Mouse (Mus musculus) limb, embryonic 13.5 days (tissue): ENCODE measurements around the gene Utp4. TPM values are rescaled to one million over a fixed set of nuclear protein-coding genes. Genes with fewer than 3 reads are reported as not detected.

ENCODE experiments used
- ATAC-seq: fragments of 200-750 bp; cut with Nextera tagmentation; 2 replicates; pipeline ENCODE4 v1.8.0; 2017; ENCODE audit warnings: low read depth, moderate number of reproducible peaks, moderate TSS enrichment; ENCODE audit not compliant: low FRiP score
- H3K27ac ChIP-seq: fragments of 300-500 bp; sonication (generic); 2 replicates; pipeline ENCODE4 v1.5.1; 2015; ENCODE audit warnings: inconsistent platforms, mild to moderate bottlenecking, moderate library complexity
- H3K27me3 ChIP-seq: fragments of 300-500 bp; sonication (generic); 2 replicates; pipeline ENCODE4 v1.6.1; 2015; ENCODE audit warnings: mild to moderate bottlenecking, inconsistent platforms
- H3K36me3 ChIP-seq: fragments of 300-500 bp; sonication (generic); 2 replicates; pipeline ENCODE4 v1.6.1; 2015; ENCODE audit warnings: inconsistent platforms, mild to moderate bottlenecking, moderate library complexity
- H3K4me1 ChIP-seq: fragments of 300-500 bp; sonication (generic); 2 replicates; pipeline ENCODE4 v1.6.1; 2015; ENCODE audit warnings: inconsistent platforms
- H3K4me2 ChIP-seq: fragments of 300-500 bp; sonication (generic); replicated peaks from 2 replicates; pipeline ENCODE4 v1.6.1; 2015; ENCODE audit warnings: inconsistent platforms, mild to moderate bottlenecking, moderate library complexity
- H3K4me3 ChIP-seq: fragments of 300-500 bp; sonication (generic); 2 replicates; pipeline ENCODE4 v1.5.1; 2015; ENCODE audit warnings: moderate library complexity, mild to moderate bottlenecking, inconsistent platforms
- H3K9ac ChIP-seq: fragments of 300-500 bp; sonication (generic); 2 replicates; pipeline ENCODE4 v1.6.1; 2015; ENCODE audit warnings: mild to moderate bottlenecking, inconsistent platforms
- H3K9me3 ChIP-seq: fragments of 300-500 bp; sonication (generic); 2 replicates; pipeline ENCODE4 v1.6.1; 2016; ENCODE audit warnings: inconsistent platforms
- WGBS: fragments of 180-500 bp; shearing (Covaris S2); methylation state at CpG from one replicate; pipeline ENCODE4 v1.1.7; 2015; 5-methylcytosine and 5-hydroxymethylcytosine counted together
- polyA plus RNA-seq: library from polyadenylated mRNA; unstranded; fragments of >200 nt; fragmentation: Nextera tagmentation; extraction: Ambion mirVana; gene quantifications from 2 replicates; pipeline ENCODE4 v1.2.1, GENCODE M21; 2015

The Utp4 gene
- polyA plus RNA-seq, 1 experiment from 2014 or later: 69.9 TPM

DNA sequence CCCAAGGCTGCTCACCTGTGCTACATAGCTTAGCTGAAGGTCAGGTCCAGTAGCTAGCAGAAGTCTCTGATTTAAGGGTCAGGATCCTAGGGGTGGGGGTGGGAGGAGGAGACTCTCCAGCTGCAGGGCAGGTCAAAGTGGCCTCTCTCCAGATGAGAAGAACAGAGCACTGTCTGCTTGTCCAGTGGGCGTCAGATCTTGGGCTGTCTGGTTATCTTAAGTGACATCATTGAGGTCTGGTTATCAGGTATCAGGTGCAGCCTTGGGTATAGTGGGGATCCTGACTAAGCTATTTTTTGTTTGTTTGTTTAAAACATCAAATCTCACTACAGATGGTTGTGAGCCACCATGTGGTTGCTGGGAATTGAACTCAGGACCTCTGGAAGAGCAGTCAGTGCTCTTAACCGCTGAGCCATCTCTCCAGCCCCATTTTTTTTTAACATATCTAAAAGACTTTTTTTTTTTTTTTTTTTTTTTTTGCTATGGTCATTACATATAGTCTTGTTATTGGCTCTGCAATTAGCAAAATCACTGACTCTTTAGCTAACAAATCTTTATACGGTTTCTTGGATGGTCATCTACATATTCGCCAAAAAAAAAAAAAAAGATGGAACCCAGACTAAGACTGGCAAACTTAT is 40.2 kb downstream of the Utp4 start:
- WGBS: 79% methylated on average over 4 of the region's 4 CpGs
- Histone ChIP-seq H3K27ac (no peak overlapping the region), H3K4me1 (peaks cover 57% of the 10 kb centered on the region), H3K9me3 (no peaks in the 10 kb centered on the region), H3K4me2 (no peak overlapping the region), H3K36me3 (no peaks in the 10 kb centered on the region), H3K27me3 (no peaks in the 10 kb centered on the region), H3K4me3 (no peak overlapping the region), H3K9ac (no peak overlapping the region)
- no peak for ATAC-seq

DNA sequence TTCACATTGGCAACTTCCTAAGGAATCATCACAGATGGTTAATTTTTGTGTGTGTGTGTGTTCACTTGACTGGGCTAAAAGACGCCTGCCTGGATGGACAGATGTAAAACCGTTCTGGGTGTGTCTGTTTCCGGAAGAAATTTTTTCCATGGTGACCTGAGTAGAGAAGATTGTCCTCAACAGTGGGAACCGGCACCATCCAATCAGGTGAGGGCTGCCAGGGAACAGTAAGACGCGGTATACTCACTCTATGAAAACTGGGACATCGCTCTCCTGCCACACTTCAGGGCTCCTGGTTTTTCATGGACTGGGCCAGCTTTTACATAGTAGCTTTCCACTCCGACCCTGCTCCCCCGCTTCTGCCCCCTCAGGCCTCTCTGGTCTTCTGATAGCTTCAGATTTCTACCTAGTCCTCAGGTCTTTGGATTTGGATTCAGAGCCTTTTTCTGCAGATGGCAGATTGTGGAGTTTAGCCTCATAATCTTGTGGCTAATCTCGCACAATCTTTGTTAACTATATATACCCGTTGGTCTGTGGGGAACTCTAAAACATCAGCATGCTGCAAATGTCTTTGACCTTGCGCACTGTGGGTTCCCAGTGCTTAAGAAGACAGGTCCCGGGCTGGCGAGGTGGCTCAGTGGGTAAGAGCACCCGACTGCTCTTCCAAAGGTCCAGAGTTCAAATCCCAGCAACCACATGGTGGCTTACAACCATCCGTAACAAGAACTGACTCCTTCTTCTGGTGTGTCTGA is 41.0 kb downstream of the Utp4 start:
- H3K4me3 ChIP-seq: no peak overlapping the region
- H3K9me3 ChIP-seq: no peaks in the 10 kb centered on the region
- H3K4me1 ChIP-seq: peaks cover 56% of the 10 kb centered on the region
- no peaks in the 10 kb centered on the region for H3K27me3 ChIP-seq
- no peak for ATAC-seq
- no peak overlapping the region for H3K4me2 ChIP-seq
- 77% methylated on average over 16 of the region's 16 CpGs for WGBS
- no peak overlapping the region for H3K9ac ChIP-seq
- no peak overlapping the region for H3K27ac ChIP-seq
- no peaks in the 10 kb centered on the region for H3K36me3 ChIP-seq

- peaks cover 47% of the 10 kb centered on the region for H3K4me1 ChIP-seq
- ATAC-seq: peak; percentile 77
- peak within 1 kb of the TSS; percentile 91 for H3K27ac ChIP-seq
- no peaks in the 10 kb centered on the region for H3K36me3 ChIP-seq
- peak within 1 kb of the TSS; percentile 89 for H3K4me3 ChIP-seq
- H3K9me3 ChIP-seq: no peaks in the 10 kb centered on the region
- 0% methylated on average over 41 of the region's 41 CpGs for WGBS
- H3K4me2 ChIP-seq: peak within 1 kb of the TSS; percentile 90
- no peaks in the 10 kb centered on the region for H3K27me3 ChIP-seq
- H3K9ac ChIP-seq: peak within 1 kb of the TSS; percentile 94
These were observed 42.0 kb downstream of the Utp4 start, which contains the start of gene Sntb2 for GRCm38 (mm10) chr8:106935324-106935869. Gene Sntb2 (plus strand): TSS chr8:106935750.

DNA sequence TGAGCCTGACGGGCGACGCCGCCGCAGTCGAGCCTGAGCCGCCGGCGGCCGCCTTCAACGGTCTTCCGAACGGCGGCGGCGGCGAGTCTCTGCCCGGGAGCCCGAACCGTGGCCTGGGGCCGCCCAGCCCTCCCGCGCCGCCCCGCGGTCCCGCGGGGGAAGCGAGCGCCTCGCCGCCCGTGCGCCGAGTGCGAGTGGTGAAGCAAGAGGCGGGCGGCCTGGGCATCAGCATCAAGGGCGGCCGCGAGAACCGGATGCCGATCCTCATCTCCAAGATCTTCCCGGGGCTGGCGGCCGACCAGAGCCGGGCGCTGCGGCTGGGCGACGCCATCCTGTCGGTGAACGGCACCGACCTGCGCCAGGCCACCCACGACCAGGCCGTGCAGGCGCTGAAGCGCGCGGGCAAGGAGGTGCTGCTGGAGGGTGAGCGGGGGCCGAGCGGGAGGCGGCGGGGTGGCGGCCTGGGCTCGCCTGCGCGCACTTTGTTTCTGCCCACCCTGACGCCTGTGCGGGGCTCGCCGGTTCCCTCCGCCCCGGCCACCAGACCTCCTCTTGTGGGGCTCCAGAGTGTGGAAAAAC is 42.6 kb downstream of the Utp4 start:
- ATAC-seq: peak; percentile 62
- peak overlapping the region; percentile 89 for H3K4me3 ChIP-seq
- under 1% methylated on average over 69 of the region's 76 CpGs for WGBS
- H3K9ac ChIP-seq: peak overlapping the region; percentile 94
- H3K27ac ChIP-seq: peak overlapping the region; percentile 91
- no peaks in the 10 kb centered on the region for H3K36me3 ChIP-seq
- H3K4me1 ChIP-seq: peaks cover 45% of the 10 kb centered on the region
- H3K9me3 ChIP-seq: no peaks in the 10 kb centered on the region
- peak overlapping the region; percentile 90 for H3K4me2 ChIP-seq
- H3K27me3 ChIP-seq: no peaks in the 10 kb centered on the region

DNA sequence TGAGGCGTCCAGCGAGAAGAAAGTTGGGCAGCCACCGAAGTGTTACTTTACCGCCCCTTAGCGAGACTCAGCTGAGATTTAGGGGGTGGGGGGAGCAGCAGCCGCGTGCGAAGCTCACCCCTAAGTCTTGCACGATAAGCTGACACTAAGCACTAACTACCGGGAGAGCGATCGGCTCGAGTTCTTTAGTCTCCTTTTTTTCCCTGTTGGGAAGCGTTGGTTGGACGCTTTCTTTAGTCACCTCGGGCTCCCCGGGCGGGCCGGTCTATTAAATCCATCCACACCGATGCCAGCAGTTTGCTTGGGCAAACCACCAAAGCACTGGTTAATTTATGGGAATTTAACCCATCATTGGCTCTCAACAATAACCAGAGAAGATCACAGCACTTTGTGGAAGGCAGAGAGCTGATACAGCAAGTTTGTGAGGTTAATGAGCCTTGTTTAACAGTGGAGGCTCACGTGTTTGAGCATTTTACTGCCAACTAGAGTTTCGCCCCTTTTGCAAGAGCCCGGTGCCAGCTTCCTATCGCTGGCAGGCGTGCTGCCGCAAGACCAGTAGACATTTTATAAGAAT is 43.1 kb downstream of the Utp4 start:
- peak overlapping the region; percentile 89 for H3K4me3 ChIP-seq

GRCm38 (mm10) chr8:106937081-106937800 is 43.8 kb downstream of the Utp4 start:
- WGBS: 14% methylated on average over 14 of the region's 14 CpGs
- peak overlapping the region; percentile 89 for H3K4me3 ChIP-seq
- peak overlapping the region; percentile 94 for H3K9ac ChIP-seq
- no peaks in the 10 kb centered on the region for H3K27me3 ChIP-seq
- H3K27ac ChIP-seq: no peak overlapping the region
- no peaks in the 10 kb centered on the region for H3K9me3 ChIP-seq
- H3K36me3 ChIP-seq: no peaks in the 10 kb centered on the region
- H3K4me2 ChIP-seq: peak overlapping the region; percentile 90
- ATAC-seq: no peak
- peaks cover 33% of the 10 kb centered on the region for H3K4me1 ChIP-seq

More for the DNA sequence above, 43.1 kb downstream of the Utp4 start:
- peak; percentile 21; the same call in 1 of the 2 replicates for ATAC-seq
- Histone ChIP-seq H3K9me3 (no peaks in the 10 kb centered on the region), H3K4me1 (peaks cover 39% of the 10 kb centered on the region), H3K36me3 (no peaks in the 10 kb centered on the region), H3K4me2 (peak overlapping the region; percentile 90), H3K27me3 (no peaks in the 10 kb centered on the region), H3K27ac (peak overlapping the region; percentile 91), H3K9ac (peak overlapping the region; percentile 94)
- under 1% methylated on average over 26 of the region's 26 CpGs for WGBS

- ATAC-seq: no peak
- H3K4me1 ChIP-seq: peaks cover 31% of the 10 kb centered on the region
- no peak overlapping the region for H3K4me3 ChIP-seq
- H3K27ac ChIP-seq: no peak overlapping the region
- WGBS: 97% methylated on average over 3 of the region's 3 CpGs
- no peaks in the 10 kb centered on the region for H3K9me3 ChIP-seq
- no peaks in the 10 kb centered on the region for H3K36me3 ChIP-seq
- H3K9ac ChIP-seq: no peak overlapping the region
- no peak overlapping the region for H3K4me2 ChIP-seq
- no peaks in the 10 kb centered on the region for H3K27me3 ChIP-seq
These were observed 48.4 kb downstream of the Utp4 start for GRCm38 (mm10) chr8:106941806-106942205.

DNA sequence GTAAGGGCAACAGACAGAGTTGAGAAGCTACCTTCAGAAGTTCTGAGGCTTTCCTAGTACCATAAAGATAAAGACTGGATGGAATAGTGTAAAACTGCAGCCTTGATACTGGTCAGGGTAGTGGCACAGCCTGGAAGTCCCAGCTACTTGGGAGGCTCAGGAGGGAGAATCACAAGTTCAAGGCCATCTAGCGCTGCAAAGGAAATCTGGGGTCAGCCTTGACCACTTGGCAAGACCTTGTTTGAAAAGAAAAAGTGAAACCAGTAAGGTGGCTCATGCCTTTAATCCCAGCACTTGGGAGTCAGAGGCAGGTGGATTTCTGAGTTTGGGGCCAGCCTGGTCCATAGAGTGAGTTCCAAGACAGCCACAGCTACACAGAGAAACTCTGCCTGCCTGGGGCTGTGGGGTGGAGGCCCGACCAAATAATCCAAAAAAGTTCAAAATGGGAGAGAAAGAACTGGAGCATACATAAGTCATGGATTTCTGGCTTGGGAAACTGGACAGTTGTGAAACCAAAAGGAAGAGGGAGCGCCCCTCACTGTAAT is 50.5 kb downstream of the Utp4 start:
- peaks cover 11% of the 10 kb centered on the region for H3K4me1 ChIP-seq
- WGBS: 92% methylated on average over 3 of the region's 3 CpGs
- no peaks in the 10 kb centered on the region for H3K36me3 ChIP-seq
- no peak overlapping the region for H3K27ac ChIP-seq
- H3K9ac ChIP-seq: no peak overlapping the region
- no peaks in the 10 kb centered on the region for H3K27me3 ChIP-seq
- ATAC-seq: no peak
- no peaks in the 10 kb centered on the region for H3K9me3 ChIP-seq
- no peak overlapping the region for H3K4me2 ChIP-seq
- H3K4me3 ChIP-seq: no peak overlapping the region

DNA sequence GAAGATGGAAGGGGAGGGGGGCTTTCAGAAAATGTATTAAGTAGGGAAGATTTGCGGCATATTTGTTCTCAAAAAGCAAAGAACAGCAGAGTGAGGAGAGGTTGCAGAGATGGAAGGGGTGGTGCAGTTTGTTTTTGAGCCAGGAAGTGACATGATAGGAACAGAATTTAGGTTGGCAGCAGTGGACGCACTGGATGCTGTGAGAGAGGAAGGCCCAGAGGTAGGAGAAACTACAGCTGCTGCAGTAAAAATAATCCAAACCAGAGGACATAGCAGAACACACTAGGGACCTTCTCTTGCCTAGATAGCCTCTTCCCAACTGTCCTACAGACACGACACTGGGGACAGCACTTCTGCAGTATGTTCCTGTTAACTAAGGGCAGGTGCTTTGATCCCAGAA is 51.3 kb downstream of the Utp4 start:
- no peak overlapping the region for H3K4me2 ChIP-seq
- peaks cover 10% of the 10 kb centered on the region for H3K4me1 ChIP-seq
- H3K36me3 ChIP-seq: no peaks in the 10 kb centered on the region
- H3K4me3 ChIP-seq: no peak overlapping the region
- no peak for ATAC-seq
- 57% methylated on average over 3 of the region's 3 CpGs for WGBS
- H3K27me3 ChIP-seq: no peaks in the 10 kb centered on the region
- H3K9ac ChIP-seq: no peak overlapping the region
- H3K9me3 ChIP-seq: no peaks in the 10 kb centered on the region
- no peak overlapping the region for H3K27ac ChIP-seq

GRCm38 (mm10) chr8:106948678-106949243 is 55.3 kb downstream of the Utp4 start:
- peaks cover 16% of the 10 kb centered on the region for H3K4me1 ChIP-seq
- 80% methylated on average over 3 of the region's 3 CpGs for WGBS

GRCm38 (mm10) chr8:106951707-106952106 is 58.3 kb downstream of the Utp4 start:
- Histone ChIP-seq H3K4me2 (no peak overlapping the region), H3K4me1 (0 out of 2 replicates have a peak, but pooled peaks cover 6% of the 10 kb centered on the region), H3K9ac (no peak overlapping the region), H3K9me3 (no peaks in the 10 kb centered on the region), H3K27me3 (no peaks in the 10 kb centered on the region), H3K27ac (peak overlapping the region; percentile 44; the same call in 1 of the 2 replicates), H3K36me3 (0 out of 2 replicates have a peak, but pooled peaks cover 4% of the 10 kb centered on the region), H3K4me3 (no peak overlapping the region)
- ATAC-seq: no peak
- 62% methylated on average over 4 of the region's 4 CpGs for WGBS

More at GRCm38 (mm10) chr8:106948678-106949243, 55.3 kb downstream of the Utp4 start:
- Histone ChIP-seq H3K4me2 (no peak overlapping the region), H3K36me3 (0 out of 2 replicates have a peak, but pooled peaks cover 2% of the 10 kb centered on the region), H3K27me3 (no peaks in the 10 kb centered on the region), H3K9ac (no peak overlapping the region), H3K4me3 (no peak overlapping the region), H3K9me3 (no peaks in the 10 kb centered on the region), H3K27ac (no peak overlapping the region)
- no peak for ATAC-seq
